Mouse (Mus musculus) embryo, embryonic 11 days (tissue): Measurements from ENCODE around the gene Stag3.

ENCODE experiments used
- DNase-seq: peaks from one replicate; pipeline ENCODE4 v3.0.0-alpha.2; 2015

The Stag3 gene

GRCm38 (mm10) chr5:138279585-138280424, at the start of gene Stag3, which contains the start of the genes Gm43720 and Gpc2:
Stag3 (plus strand) TSS chr5:138280240.
Gm43720 (minus strand) TSS chr5:138279958.
Gpc2 (minus strand) TSS chr5:138280005.
- peak; percentile 99 for DNase-seq

DNA sequence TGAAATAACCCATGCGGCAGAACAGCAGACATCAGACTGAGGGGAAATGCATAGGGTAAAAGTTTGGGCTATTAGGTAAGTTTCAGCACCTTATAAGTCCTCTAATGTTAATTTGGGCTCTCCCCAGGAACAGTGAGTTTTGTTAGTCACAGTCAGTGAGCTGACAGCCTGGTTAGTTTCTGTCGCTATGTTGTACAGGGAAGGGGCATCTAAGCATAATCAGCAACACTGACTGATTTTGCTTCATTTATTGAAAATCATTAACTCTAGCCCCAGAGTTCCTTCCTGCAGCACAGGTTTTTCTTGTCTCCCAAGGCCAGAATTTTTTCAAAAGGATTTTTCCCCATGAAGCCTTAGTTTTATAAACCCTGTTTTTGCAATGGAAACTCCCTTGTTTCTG, 46.3 kb upstream of the Stag3 start:
- DNase-seq: no peak

GRCm38 (mm10) chr5:138234224-138234623, 45.8 kb upstream of the Stag3 start:
- DNase-seq: no peak

DNA sequence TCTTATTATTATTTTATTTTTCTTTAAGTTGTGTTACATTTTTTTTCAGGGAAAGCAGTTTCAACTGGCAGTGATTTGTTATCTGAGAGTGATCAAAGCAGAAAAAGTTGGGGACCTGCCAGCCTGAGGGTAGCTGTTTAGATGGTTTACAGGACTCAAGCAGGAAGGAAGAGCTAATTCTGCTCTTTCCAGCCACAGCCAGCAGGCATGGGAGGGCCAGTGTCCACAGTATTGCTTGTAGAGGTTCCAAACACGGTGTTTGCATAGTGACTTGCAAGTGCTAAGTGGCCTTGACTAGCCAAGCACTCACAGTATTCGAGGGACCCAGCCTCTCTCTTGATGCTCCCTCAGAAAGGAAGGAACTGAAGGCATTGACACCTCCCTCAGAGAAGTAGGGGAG, 38.5 kb upstream of the Stag3 start:
- DNase-seq: no peak

DNA sequence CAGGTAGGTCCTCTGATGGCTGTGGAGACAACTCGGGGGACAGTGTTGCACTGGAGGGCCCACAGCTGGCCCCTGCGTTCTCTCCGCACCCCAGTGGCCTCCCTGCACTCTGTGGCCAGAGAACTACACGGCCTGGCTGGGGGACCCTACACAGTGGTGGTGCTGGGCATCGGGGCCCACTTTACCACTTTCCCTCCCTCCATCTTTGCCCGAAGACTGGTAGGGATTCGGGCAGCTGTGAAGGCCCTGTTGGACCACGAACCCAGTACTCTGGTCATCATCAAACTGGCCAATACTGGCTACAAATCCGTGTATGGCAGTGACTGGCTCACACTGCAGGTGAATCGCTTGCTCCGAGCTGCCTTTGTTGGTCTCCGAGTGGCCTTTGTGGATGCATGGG, 28.9 kb upstream of the Stag3 start:
- no peak for DNase-seq

DNA sequence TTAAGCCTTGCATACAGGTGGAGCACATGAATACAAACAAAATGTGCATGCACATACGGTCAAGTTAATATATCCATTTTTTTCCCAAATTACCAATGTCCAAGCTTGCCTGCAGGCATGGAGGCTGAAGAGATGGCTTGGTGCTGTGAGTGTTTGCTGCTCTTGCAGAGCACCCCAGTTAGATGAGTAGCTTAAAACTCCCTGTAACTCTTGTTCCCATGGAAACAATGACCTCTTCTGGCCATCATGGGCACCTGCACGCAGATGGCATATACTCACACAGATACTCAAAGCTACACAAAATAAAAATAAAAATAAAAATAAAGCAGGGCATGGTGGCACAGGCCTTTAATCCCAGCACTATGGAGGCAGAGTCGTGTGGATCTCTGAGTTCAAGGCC, 27.0 kb upstream of the Stag3 start:
- no peak for DNase-seq

GRCm38 (mm10) chr5:138255353-138256093, 24.5 kb upstream of the Stag3 start, which contains the start of gene Lamtor4:
Lamtor4 (plus strand) TSS chr5:138255482.
- DNase-seq: peak; percentile 97

GRCm38 (mm10) chr5:138256094-138256467, 24.0 kb upstream of the Stag3 start:
- no peak for DNase-seq

- no peak for DNase-seq
Observed at GRCm38 (mm10) chr5:138256966-138257584, 23.0 kb upstream of the Stag3 start.

- no peak for DNase-seq
Observed at GRCm38 (mm10) chr5:138257585-138257978, 22.5 kb upstream of the Stag3 start.

GRCm38 (mm10) chr5:138258078-138258477, 22.0 kb upstream of the Stag3 start:
- no peak for DNase-seq

GRCm38 (mm10) chr5:138258542-138258941, 21.5 kb upstream of the Stag3 start:
- no peak for DNase-seq

DNA sequence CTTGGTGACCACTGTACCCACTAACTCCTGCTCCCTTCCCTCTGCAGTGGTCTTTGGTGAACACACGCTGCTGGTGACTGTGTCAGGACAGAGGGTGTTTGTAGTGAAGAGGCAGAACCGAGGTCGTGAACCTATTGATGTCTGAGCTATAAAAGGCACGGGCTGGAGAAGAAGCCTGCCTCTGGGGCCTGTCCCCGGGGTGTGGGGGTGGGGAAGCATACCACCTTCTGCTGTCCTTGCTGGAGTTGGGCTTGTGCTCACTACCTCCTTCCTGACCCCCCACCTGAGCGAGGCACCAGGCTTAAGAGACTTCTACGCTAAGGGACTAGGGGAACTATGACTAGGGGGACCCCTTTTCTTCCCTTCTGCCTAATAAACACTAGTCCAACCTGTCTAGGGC, 21.0 kb upstream of the Stag3 start:
- no peak for DNase-seq

DNA sequence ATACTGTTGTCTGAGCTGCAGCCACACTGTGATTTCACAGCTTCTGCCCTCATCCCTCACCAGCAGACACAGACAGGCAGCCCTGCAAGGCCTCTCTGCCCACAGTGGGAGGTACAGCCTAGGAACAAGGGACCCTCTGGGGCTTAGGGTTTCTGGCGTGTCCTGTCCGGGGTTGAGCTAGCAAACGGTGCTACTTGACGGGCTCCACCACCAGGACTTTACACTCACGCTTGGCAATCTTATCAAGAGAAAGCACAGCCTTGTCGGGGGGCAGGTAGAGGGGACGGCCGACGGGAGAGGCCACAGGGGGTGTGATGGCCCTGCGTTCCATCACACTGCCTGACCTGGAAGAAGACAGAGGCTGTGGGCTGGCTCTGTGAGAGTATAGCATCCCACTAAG, 20.0 kb upstream of the Stag3 start:
- DNase-seq: no peak

DNA sequence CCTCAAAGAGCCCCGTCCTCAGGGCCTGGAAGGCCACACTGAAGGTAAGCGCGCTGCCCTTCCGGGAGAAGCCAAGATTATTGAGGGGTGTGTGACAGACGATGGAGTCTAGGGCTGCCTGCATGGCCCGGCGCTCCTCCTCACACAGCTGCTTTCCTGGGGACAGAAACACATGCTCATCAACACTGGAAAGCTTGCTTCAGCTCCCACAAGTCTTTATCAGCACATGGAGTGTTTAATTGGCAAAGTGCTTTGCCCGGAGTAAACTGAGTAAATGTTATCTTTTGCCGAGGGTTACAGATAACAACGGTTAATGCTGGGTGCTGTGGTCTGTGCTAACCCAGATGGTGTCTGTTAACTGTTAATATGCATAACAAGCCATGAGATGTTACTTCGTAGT, 19.2 kb upstream of the Stag3 start:
- no peak for DNase-seq

DNA sequence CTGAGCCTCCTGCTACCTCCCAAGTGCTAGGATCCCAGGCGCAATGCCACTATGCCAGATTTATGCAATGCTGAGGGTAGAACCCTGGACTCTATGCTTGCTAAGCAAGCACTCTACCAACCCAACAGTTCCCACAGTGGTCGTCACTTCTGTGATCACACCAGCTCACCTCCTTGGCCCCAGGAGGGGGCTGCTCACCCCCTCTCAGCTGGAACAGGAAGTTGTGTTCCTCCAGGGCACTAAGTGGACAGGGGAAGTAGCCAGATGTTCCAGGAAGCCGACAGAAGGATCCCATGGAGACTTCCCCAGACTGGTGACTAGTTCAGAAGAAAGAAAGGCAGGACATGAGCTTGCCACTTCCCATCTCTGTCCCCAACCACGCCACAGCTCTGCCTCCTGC, 18.0 kb upstream of the Stag3 start:
- no peak for DNase-seq

- DNase-seq: no peak
Observed at GRCm38 (mm10) chr5:138262582-138263240, 17.3 kb upstream of the Stag3 start.

DNA sequence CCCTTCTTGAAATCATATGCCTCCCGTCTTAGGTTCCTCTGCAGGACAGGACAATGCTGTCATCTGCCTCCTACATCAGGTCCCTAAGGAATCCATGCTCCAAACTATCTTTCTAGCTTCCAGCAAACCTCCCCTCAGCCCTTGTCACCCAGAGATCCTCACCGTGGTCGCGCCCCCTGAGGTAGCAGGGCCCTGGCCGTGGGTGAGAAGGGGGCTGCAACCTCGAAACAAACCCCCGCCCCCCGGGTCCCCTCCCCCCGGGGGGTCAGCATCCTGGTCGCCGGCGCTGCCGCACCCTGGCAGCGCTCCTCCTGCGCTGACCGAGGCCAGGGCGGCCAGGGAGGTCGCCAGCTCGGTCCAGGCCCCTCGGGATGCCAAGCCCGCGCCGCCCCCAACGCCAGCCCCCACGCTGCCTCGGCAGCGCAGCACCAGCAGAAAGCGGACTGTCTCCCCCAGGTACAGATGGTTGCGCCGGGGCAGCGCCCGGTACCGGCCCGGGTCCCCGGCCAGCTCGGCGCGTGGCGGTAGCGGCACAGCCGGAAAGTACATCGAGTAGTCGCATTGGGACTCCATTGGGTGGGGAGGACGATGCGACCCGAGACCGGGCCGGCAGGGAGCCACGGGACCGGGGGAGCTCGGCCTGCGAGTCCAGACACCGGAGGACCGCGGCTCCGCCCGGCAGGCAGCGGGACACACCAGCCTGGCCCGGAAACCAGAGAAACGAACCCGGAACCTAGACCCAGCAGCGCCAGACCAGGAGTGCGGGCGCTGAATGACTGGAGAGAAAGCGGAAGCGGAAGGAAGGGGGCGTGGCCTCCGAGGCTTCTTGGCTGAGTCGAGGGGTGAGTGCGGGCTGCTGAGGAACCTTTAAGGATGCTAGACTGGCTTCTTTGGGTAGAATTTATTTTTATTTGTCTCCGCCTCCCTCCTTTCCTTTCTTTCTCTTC, 16.5 kb upstream of the Stag3 start, which contains the start of gene BC037034:
Gene BC037034, minus strand, starts transcription at position 774 of the 947 bp plus-strand sequence.
- peak; percentile 95 for DNase-seq

DNA sequence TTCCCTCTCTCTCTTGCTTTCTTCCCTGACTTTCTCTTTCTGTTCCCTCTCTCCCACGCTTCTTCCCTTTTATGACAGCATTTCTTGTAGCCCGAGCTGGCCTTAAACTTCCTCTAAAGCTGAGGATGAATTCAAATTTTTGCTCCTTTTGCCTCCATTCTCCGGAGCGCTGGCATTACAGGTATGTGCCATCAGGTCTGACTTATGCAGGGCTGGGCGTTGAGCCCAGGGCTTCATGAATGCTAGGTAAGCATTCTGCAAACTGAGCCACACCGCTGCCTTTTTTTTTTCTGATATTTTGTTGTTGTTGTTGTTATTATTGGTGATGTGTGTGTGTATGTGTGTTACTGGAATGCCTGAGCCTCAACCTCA, 15.8 kb upstream of the Stag3 start:
- no peak for DNase-seq

- DNase-seq: no peak
Observed at GRCm38 (mm10) chr5:138265712-138266111, 14.3 kb upstream of the Stag3 start.

DNA sequence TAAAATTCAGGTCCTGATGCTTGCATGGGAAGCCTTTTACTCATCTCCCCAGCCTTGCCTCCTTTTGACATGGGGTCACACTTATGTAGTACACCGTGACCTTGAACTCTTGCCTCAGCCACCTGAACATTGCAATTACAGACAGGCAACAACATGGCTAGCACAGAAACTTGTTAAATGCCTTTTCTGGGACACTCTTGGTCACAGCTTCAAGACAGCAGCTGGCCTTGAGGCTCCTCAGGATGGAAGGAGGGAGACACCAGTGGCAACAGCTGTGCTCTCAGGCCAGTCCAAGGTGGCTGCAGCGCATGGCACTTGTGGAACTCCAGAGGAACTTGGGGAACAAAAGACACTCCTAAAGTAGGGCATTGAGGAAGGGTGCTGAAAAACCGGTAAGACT, 12.9 kb upstream of the Stag3 start:
- DNase-seq: no peak

- DNase-seq: no peak
Observed at GRCm38 (mm10) chr5:138268980-138269379, 11.1 kb upstream of the Stag3 start.
